In the genomic region with DNA sequence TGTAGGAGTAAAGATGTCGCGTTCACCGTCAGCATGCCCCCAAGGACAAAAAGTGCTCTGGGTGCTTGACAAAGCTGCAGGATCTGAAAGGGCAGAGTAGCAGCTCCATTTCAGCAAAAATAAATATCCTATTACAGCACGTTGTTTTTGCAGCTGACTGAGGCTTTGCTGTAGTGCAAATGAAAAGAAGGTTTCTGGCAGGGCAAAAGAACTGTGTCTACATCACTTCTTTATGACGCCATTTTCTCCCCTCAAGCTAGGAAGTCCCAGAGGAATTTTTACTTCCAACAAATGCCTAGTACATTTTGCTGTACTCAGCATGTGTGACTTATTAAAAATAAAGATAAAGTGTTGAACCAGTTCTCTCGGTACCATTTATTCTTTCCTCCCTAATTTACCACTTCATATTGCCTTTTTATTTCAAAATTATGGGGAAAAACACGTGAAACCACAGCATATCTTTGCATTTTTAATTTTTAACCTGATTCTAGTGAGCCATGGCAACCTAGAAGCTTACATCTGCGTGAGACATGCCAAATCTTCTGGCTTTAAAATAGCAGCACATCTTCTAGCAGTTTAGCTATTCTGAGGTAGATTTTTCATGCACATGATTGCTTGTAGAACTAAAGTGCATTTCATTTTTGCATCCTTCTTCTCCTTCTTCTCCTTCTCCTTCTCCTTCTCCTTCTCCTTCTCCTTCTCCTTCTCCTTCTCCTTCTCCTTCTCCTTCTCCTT, we compare ENCODE assay signal across 15 mouse cellular contexts.
DNase-seq lines count a peak whose midpoint lies in the region; ATAC-seq and TF ChIP-seq lines count a peak whose summit lies in the region.
"Had no signal": no experiment of that assay in that cellular context is flagged by ENCODE, and none has a peak within 500 bp of the region (broad histone marks: within the 10 kb centered on the region; RNA-seq: fewer than 3 reads in every experiment).

No protein-coding gene starts in this region.

- no peaks in the 10 kb centered on the region for H3K36me3 ChIP-seq in heart, embryonic 13.5 days
- H3K36me3 ChIP-seq in heart, embryonic 11.5 days (ENCODE audit: control insufficient read depth, insufficient read depth, low read length): no peaks in the 10 kb centered on the region
- H3K36me3 ChIP-seq in limb, embryonic 14.5 days (ENCODE audit: control insufficient read depth, insufficient read depth, low read length): no peaks in the 10 kb centered on the region
- H3K36me3 ChIP-seq: G1E; lung, embryonic 15.5 days had no signal

- H3K9me3 ChIP-seq in heart, embryonic 13.5 days: no peaks in the 10 kb centered on the region
- H3K9me3 ChIP-seq in heart, embryonic 11.5 days (replicated peaks; ENCODE audit: control insufficient read depth, low read length): no peaks in the 10 kb centered on the region
- H3K9me3 ChIP-seq in limb, embryonic 14.5 days (ENCODE audit: control insufficient read depth, low read length): no peaks in the 10 kb centered on the region
- H3K9me3 ChIP-seq: G1E; lung, embryonic 15.5 days had no signal

- intact Hi-C loops in left cerebral cortex, adult 2 months (cut with DNase I): loop anchor here (10.0 kb wide), 1 partner anchor 133 kb away; no protein-coding TSS in a partner anchor
- intact Hi-C loops in left cerebral cortex, postnatal 14 days (cut with DNase I): no loop called here

- 63% methylated on average over 8 of the region's 8 CpGs for WGBS in heart, embryonic 13.5 days
- WGBS in heart, embryonic 11.5 days (ENCODE audit: insufficient replicate concordance): 75% methylated on average over 8 of the region's 8 CpGs
- WGBS in limb, embryonic 14.5 days: 41% methylated on average over 8 of the region's 8 CpGs

- H3K27me3 ChIP-seq in heart, embryonic 13.5 days (replicated peaks): no peaks in the 10 kb centered on the region
- H3K27me3 ChIP-seq in heart, embryonic 11.5 days (ENCODE audit: control insufficient read depth, insufficient read depth, low read length): no peaks in the 10 kb centered on the region
- no peaks in the 10 kb centered on the region for H3K27me3 ChIP-seq in limb, embryonic 14.5 days (ENCODE audit: control insufficient read depth, insufficient read depth, low read length)
- H3K27me3 ChIP-seq: lung, embryonic 15.5 days had no signal

- H3K4me3 ChIP-seq in heart, embryonic 13.5 days: no peak overlapping the region
- H3K4me3 ChIP-seq in heart, embryonic 11.5 days (ENCODE audit: low read depth, low read length): no peak overlapping the region
- no peak overlapping the region for H3K4me3 ChIP-seq in left cerebral cortex, adult 2 months
- no peak overlapping the region for H3K4me3 ChIP-seq in limb, embryonic 14.5 days (replicated peaks; ENCODE audit: low read length)
- H3K4me3 ChIP-seq: lung, embryonic 15.5 days; myocyte had no signal

- TF ChIP-seq CTCF in left cerebral cortex, adult 2 months (IDR thresholded peaks at IDR 0.05): no peak
- no peak for TF ChIP-seq CTCF in brain, embryonic 14.5 days (IDR thresholded peaks at IDR 0.05; ENCODE audit: borderline replicate concordance, extremely low read depth, insufficient read depth, insufficient read length)

- peak overlapping the region; percentile 8; the same call in 1 of the 2 replicates for H3K27ac ChIP-seq in heart, embryonic 13.5 days (replicated peaks)
- no peak overlapping the region for H3K27ac ChIP-seq in heart, embryonic 11.5 days (ENCODE audit: low read depth, low read length)
- H3K27ac ChIP-seq in left cerebral cortex, adult 2 months: peak overlapping the region; percentile 76
- 0 out of 2 replicates have a peak overlapping the region, but pooled peaks have one; percentile 33 for H3K27ac ChIP-seq in limb, embryonic 14.5 days (replicated peaks; ENCODE audit: low read depth, low read length)
- H3K27ac ChIP-seq: lung, embryonic 15.5 days had no signal

- no peak for DNase-seq in left cerebral cortex, adult 2 months (ENCODE audit: extremely low spot score in 1 of 2, low spot score in 2 of 2)
- DNase-seq in left cerebral cortex, postnatal 14 days (ENCODE audit: low spot score in 2 of 2): no peak
- DNase-seq in brain, embryonic 14.5 days (ENCODE audit: low read depth): peak; percentile 32
- DNase-seq in limb, embryonic 14.5 days (ENCODE audit: low spot score): peak; percentile 77
- no peak for DNase-seq in gastrocnemius, postnatal 4 days (ENCODE audit: low spot score in 2 of 2)
- DNase-seq in adrenal gland, postnatal 36 days: no peak
- DNase-seq: adrenal gland, postnatal 25 days; cerebellum, adult 11 months; kidney, postnatal 14 days had no signal

- ATAC-seq in heart, embryonic 13.5 days (ENCODE audit: extremely low read depth, insufficient number of reproducible peaks, low FRiP score, low TSS enrichment): no peak
- no peak for ATAC-seq in heart, embryonic 11.5 days (replicated peaks; ENCODE audit: insufficient number of reproducible peaks, low FRiP score, low TSS enrichment)
- 0 out of 2 replicates have a peak, but pooled peaks have one; percentile 50 for ATAC-seq in limb, embryonic 14.5 days (ENCODE audit: low FRiP score, low read depth)
- ATAC-seq: inflammation-experienced regulatory T-cells, adult 6 months had no signal

- no peak for TF ChIP-seq POLR2A in brain, embryonic 14.5 days (IDR thresholded peaks at IDR 0.05; ENCODE audit: borderline replicate concordance, extremely low read depth, insufficient read depth, insufficient read length, poor library complexity, severe bottlenecking)
- TF ChIP-seq POLR2A in limb, embryonic 14.5 days (IDR thresholded peaks at IDR 0.05; ENCODE audit: borderline replicate concordance, extremely low read depth, insufficient read depth, insufficient read length): no peak

- no peaks in the 10 kb centered on the region for H3K4me1 ChIP-seq in heart, embryonic 13.5 days
- H3K4me1 ChIP-seq in heart, embryonic 11.5 days (ENCODE audit: control insufficient read depth, insufficient read depth, low read length): no peaks in the 10 kb centered on the region
- peaks cover 7% of the 10 kb centered on the region; the same call in 1 of the 2 replicates for H3K4me1 ChIP-seq in limb, embryonic 14.5 days (ENCODE audit: control insufficient read depth, insufficient read depth, low read length)
- H3K4me1 ChIP-seq: lung, embryonic 15.5 days had no signal

- no peak overlapping the region for H3K9ac ChIP-seq in heart, embryonic 13.5 days
- no peak overlapping the region for H3K9ac ChIP-seq in heart, embryonic 11.5 days (ENCODE audit: low read depth, low read length)
- no peak overlapping the region for H3K9ac ChIP-seq in limb, embryonic 14.5 days (ENCODE audit: low read depth, low read length, severe bottlenecking)
- H3K9ac ChIP-seq: lung, embryonic 15.5 days had no signal

- H3K4me2 ChIP-seq in heart, embryonic 13.5 days: no peak overlapping the region
- H3K4me2 ChIP-seq in heart, embryonic 11.5 days: no peak overlapping the region
- peak overlapping the region; percentile 10; the same call in 1 of the 2 replicates for H3K4me2 ChIP-seq in limb, embryonic 14.5 days (replicated peaks; ENCODE audit: low read depth, low read length, severe bottlenecking)
- H3K4me2 ChIP-seq: lung, embryonic 15.5 days had no signal

Comparison
In these comparisons a context has a peak if more than half of its experiments do, and no peak if none do; other contexts are left out.
1. DNase-seq: peak in brain, embryonic 14.5 days (single experiment) and limb, embryonic 14.5 days (single experiment); none in left cerebral cortex, adult 2 months (0 of 2), left cerebral cortex, postnatal 14 days (0 of 2), gastrocnemius, postnatal 4 days (0 of 2) and adrenal gland, postnatal 36 days (0 of 2).